Mouse (Mus musculus): Measurements from ENCODE around the gene Gm6793.

The Gm6793 gene

GRCm38 (mm10) chr8:111989911-111990310 is 24.9 kb downstream of the Gm6793 start:
- in situ Hi-C loops (cut with MboI, MseI): loop anchor here (5.0 kb wide), 1 partner anchor 48 kb away; the partner anchor contains the start of gene Gabarapl2

- in situ Hi-C loops (cut with MboI, MseI): no loop called here
These were observed 30.3 kb downstream of the Gm6793 start for GRCm38 (mm10) chr8:111984511-111984910.

GRCm38 (mm10) chr8:111982116-111982515 is 32.7 kb downstream of the Gm6793 start:
- in situ Hi-C loops (cut with MboI, MseI): no loop called here

DNA sequence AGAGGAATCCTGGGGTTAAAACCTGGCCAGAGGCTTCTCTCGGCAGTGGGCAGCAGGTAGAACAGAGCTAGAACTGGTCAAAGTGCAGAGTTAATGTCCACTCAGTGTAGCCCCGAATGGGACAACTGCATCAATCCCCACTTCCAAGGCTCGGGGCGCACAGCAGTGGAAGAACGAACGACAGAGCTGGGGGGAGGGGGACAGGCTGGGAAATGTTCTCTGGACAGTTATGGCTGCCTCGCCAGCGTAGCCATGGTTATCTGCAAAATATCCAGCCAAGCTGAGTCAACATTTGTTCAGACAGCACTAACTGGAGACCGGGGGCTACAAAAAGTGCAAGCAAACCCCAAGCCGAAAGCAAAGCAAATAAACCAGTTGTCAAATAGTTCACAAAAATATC is 36.7 kb downstream of the Gm6793 start:
- in situ Hi-C loops (cut with MboI, MseI): no loop called here

DNA sequence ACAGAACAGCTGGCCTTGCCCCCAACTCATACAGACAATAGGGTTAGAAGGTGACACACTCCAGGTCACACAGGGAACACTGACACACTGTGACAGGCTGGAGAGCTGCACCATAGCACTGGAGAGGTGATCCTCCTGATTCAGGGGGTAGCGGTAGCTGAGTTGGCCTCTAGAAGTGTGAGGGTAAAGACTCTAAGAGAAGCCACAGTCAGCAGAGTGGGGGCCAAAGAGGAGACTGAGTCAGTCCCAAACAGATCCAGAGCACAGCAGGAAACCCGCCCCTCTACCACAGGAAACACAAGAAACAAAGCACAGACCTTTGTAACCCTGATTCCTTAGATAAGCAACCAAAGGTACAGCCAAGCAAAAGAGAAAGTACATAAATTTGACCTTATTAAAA is 38.5 kb downstream of the Gm6793 start:
- in situ Hi-C loops (cut with MboI, MseI): no loop called here

DNA sequence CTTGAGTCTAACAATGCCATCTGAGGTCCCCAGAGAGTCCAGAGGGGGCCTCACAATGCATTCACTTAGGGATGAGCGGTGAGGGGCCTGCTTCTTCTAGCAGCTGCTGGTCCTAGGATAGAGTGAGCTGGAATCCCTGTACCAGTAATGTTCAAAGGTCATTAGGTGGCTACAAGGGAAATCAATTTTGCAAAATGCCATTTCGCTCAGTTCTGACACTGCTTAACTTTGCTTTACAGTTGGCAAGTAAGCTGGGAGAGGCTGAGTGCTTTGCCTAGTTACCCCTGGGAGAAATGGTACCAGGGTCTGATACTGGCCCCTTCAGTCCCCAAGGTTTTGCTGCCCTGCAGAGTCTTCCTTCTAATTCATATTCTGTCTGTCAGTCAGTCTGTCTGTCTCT is 39.1 kb downstream of the Gm6793 start:
- in situ Hi-C loops (cut with MboI, MseI): no loop called here

DNA sequence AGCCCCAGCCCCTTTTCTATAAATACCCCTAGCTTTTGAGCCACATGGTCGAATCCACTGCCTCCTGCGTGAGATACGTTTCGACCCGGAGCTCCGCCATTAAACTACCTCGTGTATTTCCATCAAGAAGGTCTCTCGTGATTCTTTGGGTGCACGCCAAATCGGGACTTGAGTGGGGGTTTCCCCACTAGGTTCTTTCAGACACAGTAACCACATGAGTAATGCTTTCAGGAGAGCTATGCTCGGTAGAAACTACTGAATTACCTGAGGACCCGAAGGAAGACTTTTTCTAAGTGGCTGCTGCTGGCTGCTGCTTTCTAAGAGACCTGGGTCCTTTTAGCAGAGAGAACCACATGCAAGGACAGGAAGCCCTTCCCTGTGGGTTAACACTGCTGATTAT is 40.7 kb downstream of the Gm6793 start:
- in situ Hi-C loops (cut with MboI, MseI): no loop called here

- in situ Hi-C loops (cut with MboI, MseI): no loop called here
These were observed 45.8 kb downstream of the Gm6793 start for GRCm38 (mm10) chr8:111968991-111969390.

DNA sequence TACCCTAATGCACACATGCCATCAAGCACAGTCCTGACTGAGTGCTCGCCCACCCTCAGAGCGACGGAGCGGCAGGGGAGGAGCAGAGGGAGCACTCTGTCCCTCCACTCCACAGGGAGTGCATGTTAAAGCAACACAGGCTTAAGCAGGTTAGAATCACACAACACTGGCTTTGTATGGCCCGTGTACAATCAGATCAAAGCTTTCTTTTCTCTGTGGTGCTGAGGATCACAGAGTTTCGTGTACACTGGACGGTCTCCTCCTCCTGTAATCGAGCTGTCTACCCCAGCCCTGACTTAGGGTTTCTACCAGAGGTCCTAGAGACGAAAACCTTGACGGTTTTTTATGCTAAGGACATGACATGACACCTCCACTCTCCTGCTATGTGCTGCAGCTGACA is 46.3 kb downstream of the Gm6793 start:
- in situ Hi-C loops (cut with MboI, MseI): no loop called here

DNA sequence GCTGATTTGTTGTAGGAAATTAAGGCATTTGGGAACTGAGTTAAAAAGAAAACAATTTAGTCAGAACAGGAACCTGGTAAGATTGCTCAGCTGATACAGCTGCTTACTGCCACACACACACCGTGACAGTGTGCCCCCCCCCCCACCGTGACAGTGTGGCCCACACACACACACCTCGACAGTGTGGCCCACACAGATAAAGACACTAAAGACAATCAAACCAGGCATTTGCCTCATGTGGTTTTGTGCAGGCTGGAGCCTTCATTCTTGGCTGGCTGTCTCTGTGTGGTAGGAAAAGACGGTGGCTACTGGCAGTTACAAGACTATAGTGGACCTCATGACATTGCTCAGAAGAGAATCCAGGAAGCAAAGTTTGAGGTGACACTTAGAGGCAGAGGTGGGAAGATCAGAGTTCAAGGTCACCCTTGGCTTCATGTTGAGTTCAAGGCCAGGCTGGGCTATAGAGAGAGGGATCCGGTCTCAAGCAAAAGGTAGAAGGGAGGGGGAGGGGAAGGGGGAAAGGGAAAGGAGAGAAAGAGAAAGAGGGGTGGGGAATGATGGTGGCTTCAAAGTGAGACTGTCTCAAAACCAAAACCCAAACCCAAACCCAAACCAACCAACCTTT is 47.5 kb downstream of the Gm6793 start:
- in situ Hi-C loops (cut with MboI, MseI): no loop called here

DNA sequence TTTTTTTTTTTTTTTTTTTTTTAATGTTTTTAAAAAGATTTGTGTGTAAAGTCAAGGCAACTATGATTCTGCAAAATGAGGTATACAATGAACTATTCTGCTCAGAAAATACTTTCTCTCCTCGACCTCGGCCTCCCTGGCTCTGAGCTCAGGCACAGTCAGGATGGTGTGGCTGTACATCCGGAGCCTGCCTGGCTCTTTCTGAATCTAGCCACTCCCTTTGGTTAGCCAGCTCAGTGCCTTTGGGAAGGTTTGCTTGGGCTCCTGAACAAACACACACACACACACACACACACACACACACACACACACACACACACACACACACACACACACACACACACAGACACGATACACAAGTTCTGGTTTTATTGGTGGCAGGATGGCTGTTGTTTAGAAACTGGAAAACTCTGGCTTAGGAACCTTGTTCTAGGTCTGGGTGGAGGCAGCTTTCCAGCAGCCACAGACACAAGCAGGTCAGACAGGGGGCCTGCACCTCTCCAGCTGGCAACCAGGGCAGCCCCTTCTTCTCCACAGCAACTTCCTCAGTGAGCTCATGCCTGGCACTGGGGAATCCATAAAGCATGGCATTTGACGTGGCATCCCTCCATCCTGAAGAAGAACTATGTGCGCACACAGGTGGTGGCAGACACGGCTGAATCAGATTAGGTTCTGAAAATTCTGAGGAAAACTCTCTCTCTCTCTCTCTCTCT is 49.8 kb downstream of the Gm6793 start:
- in situ Hi-C loops (cut with MboI, MseI): no loop called here

GRCm38 (mm10) chr8:111964351-111964750 is 50.5 kb downstream of the Gm6793 start:
- in situ Hi-C loops (cut with MboI, MseI): no loop called here

- in situ Hi-C loops (cut with MboI, MseI): no loop called here
These were observed 51.3 kb downstream of the Gm6793 start for GRCm38 (mm10) chr8:111963546-111963945.
